Mouse (Mus musculus) embryo, embryonic 10.5 days (tissue): ENCODE data around the gene Nipal1.

Experiments used
- DNase-seq: peaks from one replicate; pipeline ENCODE4 v3.0.0-alpha.2; 2015; ENCODE audit warnings: low spot score

The Nipal1 gene

GRCm38 (mm10) chr5:72647418-72647907, at the start of gene Nipal1:
TSS of gene Nipal1 (plus strand) at chr5:72647795.
- peak; percentile 87 for DNase-seq

GRCm38 (mm10) chr5:72601006-72601405, 46.6 kb upstream of the Nipal1 start:
- DNase-seq, result peak; percentile 77

GRCm38 (mm10) chr5:72603138-72603537, 44.5 kb upstream of the Nipal1 start:
- no peak for DNase-seq

GRCm38 (mm10) chr5:72617413-72617812, 30.2 kb upstream of the Nipal1 start:
- no peak for DNase-seq

GRCm38 (mm10) chr5:72621022-72621421, 26.6 kb upstream of the Nipal1 start:
- no peak for DNase-seq

- no peak for DNase-seq
These were observed 17.6 kb upstream of the Nipal1 start for GRCm38 (mm10) chr5:72630026-72630425.

- no peak for DNase-seq
These were observed 12.8 kb upstream of the Nipal1 start for GRCm38 (mm10) chr5:72634791-72635271.

GRCm38 (mm10) chr5:72636122-72636521, 11.5 kb upstream of the Nipal1 start:
- no peak for DNase-seq

- DNase-seq, result no peak
These were observed 11.0 kb upstream of the Nipal1 start for GRCm38 (mm10) chr5:72636576-72636975.

GRCm38 (mm10) chr5:72640072-72640471, 7.5 kb upstream of the Nipal1 start:
- DNase-seq, result no peak

GRCm38 (mm10) chr5:72643655-72644054, 3.9 kb upstream of the Nipal1 start:
- DNase-seq, result no peak

GRCm38 (mm10) chr5:72644175-72644574, 3.4 kb upstream of the Nipal1 start, which contains the start of gene Cnga1:
TSS of gene Cnga1 (minus strand) at chr5:72644275.
- DNase-seq, result no peak

- DNase-seq, result peak; percentile 40
These were observed 1.5 kb upstream of the Nipal1 start for GRCm38 (mm10) chr5:72646131-72646530.

- DNase-seq, result no peak
These were observed 599 bp upstream of the Nipal1 start for GRCm38 (mm10) chr5:72646996-72647395.

GRCm38 (mm10) chr5:72647958-72648595, 482 bp downstream of the Nipal1 start:
- no peak for DNase-seq

GRCm38 (mm10) chr5:72648987-72649735, 1.6 kb downstream of the Nipal1 start:
- DNase-seq, result no peak

- DNase-seq, result peak; percentile 29
These were observed 5.6 kb downstream of the Nipal1 start for GRCm38 (mm10) chr5:72653068-72653674.

- DNase-seq, result peak; percentile 7
These were observed 8.7 kb downstream of the Nipal1 start for GRCm38 (mm10) chr5:72656270-72656791.

- no peak for DNase-seq
These were observed 10.8 kb downstream of the Nipal1 start for GRCm38 (mm10) chr5:72658375-72658774.

GRCm38 (mm10) chr5:72661051-72661781, 13.6 kb downstream of the Nipal1 start:
- DNase-seq, result no peak

GRCm38 (mm10) chr5:72664126-72664525, 16.5 kb downstream of the Nipal1 start:
- no peak for DNase-seq

- no peak for DNase-seq
These were observed 17.3 kb downstream of the Nipal1 start for GRCm38 (mm10) chr5:72664854-72665253.
